Mouse (Mus musculus) forebrain, postnatal 0 days (tissue): Measurements from ENCODE around the gene Wrap53. TPM values are rescaled to one million over a fixed set of nuclear protein-coding genes. Genes with fewer than 3 reads are reported as not detected.
"Not testable (repeated sequence)": the region's sequence is repeated elsewhere in the genome, so short reads cannot be mapped to it uniquely, and the experiment has no call there.

Source experiments
- ATAC-seq: fragments of 200-750 bp; cut with Nextera tagmentation; 2 replicates; pipeline ENCODE4 v1.8.0; 2017; ENCODE audit warnings: mild to moderate bottlenecking, moderate library complexity
- DNase-seq: peaks from one replicate; pipeline ENCODE4 v3.0.0-alpha.2; 2015
- H3K27ac ChIP-seq: fragments of 300-500 bp; sonication (generic); 2 replicates; pipeline ENCODE4 v1.5.1; 2014; ENCODE audit warnings: low read depth, mild to moderate bottlenecking, antibody characterized with exemption, low read length, moderate library complexity, mixed read lengths
- H3K27me3 ChIP-seq: fragments of 300-500 bp; sonication (generic); 2 replicates; pipeline ENCODE4 v1.6.1; 2014; ENCODE audit warnings: mild to moderate bottlenecking, low read length, mixed read lengths; ENCODE audit not compliant: insufficient read depth
- H3K36me3 ChIP-seq: fragments of 300-500 bp; sonication (generic); 2 replicates; pipeline ENCODE4 v1.6.1; 2014; ENCODE audit warnings: mild to moderate bottlenecking, moderate library complexity; ENCODE audit not compliant: insufficient read depth
- H3K4me1 ChIP-seq: fragments of 300-500 bp; sonication (generic); 2 replicates; pipeline ENCODE4 v1.6.1; 2014; ENCODE audit warnings: antibody characterized with exemption; ENCODE audit not compliant: insufficient read depth
- H3K4me2 ChIP-seq: fragments of 300-500 bp; sonication (generic); 2 replicates; pipeline ENCODE4 v1.6.1; 2014; ENCODE audit warnings: low read depth, mild to moderate bottlenecking, moderate library complexity
- H3K4me3 ChIP-seq: fragments of 300-500 bp; sonication (generic); 2 replicates; pipeline ENCODE4 v1.5.1; 2014; ENCODE audit warnings: low read depth, low read length, mixed read lengths
- H3K9ac ChIP-seq: fragments of 300-500 bp; sonication (generic); 2 replicates; pipeline ENCODE4 v1.6.1; 2014; ENCODE audit warnings: mild to moderate bottlenecking
- H3K9me3 ChIP-seq: fragments of 300-500 bp; sonication (generic); 2 replicates; pipeline ENCODE4 v1.6.1; 2016; ENCODE audit warnings: low read length
- CTCF ChIP-seq: sonication (generic); IDR thresholded peaks from 2 replicates; pipeline ENCODE4 v1.5.1; 2016; ENCODE audit warnings: antibody characterized with exemption, control low read depth, low read depth
- WGBS: fragments of 180-500 bp; shearing (Covaris S2); extraction: QIAGEN DNeasy Blood & Tissue Kit; methylation state at CpG from one replicate; pipeline ENCODE4 v1.1.7; 2014; 5-methylcytosine and 5-hydroxymethylcytosine counted together
- polyA plus RNA-seq: library from polyadenylated mRNA; unstranded; fragments of >200 nt; fragmentation: Nextera tagmentation; extraction: Ambion mirVana; gene quantifications from 2 replicates; pipeline ENCODE4 v1.2.1, GENCODE M21; 2015
- total RNA-seq: library from RNA; depleted of rRNA; stranded (reverse); fragments of >200 nt; gene quantifications from 2 replicates; pipeline ENCODE4 v1.2.3, GENCODE M21; 2014

The Wrap53 gene
- total and polyA plus RNA-seq, 2 experiments from 2014 or later: 10.5 to 17.3 TPM

DNA sequence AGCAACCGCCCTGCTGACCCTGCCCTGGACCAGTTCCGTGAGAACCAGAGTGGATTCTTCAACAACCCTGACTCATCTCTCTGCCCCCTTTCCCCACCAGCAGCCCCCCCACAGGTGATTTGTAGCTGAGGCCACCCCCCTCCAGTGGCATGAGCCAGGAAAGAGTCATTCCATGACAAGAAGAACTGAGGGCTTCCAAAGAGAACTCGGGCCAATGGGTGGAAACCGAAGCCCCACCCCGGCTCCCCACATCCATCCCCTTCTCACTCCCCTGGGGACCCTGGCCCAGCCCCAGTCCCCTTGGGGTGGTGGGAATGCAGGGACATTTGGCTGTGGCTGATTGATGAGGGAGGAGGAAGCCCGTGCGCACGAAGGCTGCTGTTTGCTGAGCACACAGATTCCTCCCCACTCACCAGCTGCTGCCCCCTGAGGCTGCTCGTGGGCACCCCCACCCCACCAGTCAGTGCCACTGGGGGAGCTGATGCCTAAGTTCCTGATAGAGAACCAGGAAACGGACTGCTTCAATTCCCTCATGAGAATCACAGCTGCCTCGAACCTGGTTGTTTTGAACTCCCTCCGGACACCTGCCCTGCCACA is 30.9 kb downstream of the Wrap53 start, which contains the start of gene Dnah2:
Gene Dnah2 (minus strand): TSS at position 51 of the 597 bp plus-strand sequence.
- 57% methylated on average over 12 of the region's 12 CpGs for WGBS
- Histone ChIP-seq H3K36me3 (no peaks in the 10 kb centered on the region), H3K27ac (peak within 1 kb of the TSS; percentile 98), H3K9ac (0 out of 2 replicates have a peak within 1 kb of the TSS, but pooled peaks have one; percentile 14), H3K4me3 (no peak within 1 kb of the TSS), H3K27me3 (no peaks in the 10 kb centered on the region), H3K9me3 (no peaks in the 10 kb centered on the region), H3K4me1 (peaks cover 65% of the 10 kb centered on the region), H3K4me2 (no peak within 1 kb of the TSS; the same call in 1 of the 2 replicates)
- peak; percentile 42 for TF ChIP-seq CTCF
- ATAC-seq (no peak), DNase-seq (no peak)

DNA sequence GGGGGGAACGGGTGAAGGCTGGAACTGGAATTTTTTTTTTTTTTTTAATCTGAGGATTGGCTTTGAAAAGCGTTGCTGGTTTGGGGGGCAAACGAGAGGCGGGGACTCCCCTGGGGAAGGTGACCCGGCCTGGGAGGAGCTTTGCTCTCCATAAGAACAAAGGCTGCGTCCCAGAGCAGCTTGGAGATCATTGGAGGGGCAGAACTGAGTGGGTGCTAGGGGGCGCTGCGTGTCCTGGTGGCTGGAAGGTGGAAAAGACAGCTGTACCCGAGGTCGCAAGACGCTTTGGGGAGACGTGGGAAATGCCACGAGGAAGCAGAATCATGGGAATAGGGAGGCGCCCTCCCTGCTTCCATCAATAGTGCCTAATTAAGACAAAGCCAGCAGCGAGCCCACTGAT is 33.0 kb downstream of the Wrap53 start:
- no peaks in the 10 kb centered on the region for H3K9me3 ChIP-seq
- DNase-seq (peak; percentile 76), ATAC-seq (peak; percentile 36)
- H3K36me3 ChIP-seq: no peaks in the 10 kb centered on the region
- 3% methylated on average over 15 of the region's 15 CpGs for WGBS
- H3K4me2 ChIP-seq: peak overlapping the region; percentile 81
- TF ChIP-seq CTCF: peak; percentile 72
- H3K4me3 ChIP-seq: peak overlapping the region; percentile 47
- peaks cover 57% of the 10 kb centered on the region for H3K4me1 ChIP-seq
- H3K9ac ChIP-seq: peak overlapping the region; percentile 75
- no peaks in the 10 kb centered on the region for H3K27me3 ChIP-seq
- peak overlapping the region; percentile 98 for H3K27ac ChIP-seq

DNA sequence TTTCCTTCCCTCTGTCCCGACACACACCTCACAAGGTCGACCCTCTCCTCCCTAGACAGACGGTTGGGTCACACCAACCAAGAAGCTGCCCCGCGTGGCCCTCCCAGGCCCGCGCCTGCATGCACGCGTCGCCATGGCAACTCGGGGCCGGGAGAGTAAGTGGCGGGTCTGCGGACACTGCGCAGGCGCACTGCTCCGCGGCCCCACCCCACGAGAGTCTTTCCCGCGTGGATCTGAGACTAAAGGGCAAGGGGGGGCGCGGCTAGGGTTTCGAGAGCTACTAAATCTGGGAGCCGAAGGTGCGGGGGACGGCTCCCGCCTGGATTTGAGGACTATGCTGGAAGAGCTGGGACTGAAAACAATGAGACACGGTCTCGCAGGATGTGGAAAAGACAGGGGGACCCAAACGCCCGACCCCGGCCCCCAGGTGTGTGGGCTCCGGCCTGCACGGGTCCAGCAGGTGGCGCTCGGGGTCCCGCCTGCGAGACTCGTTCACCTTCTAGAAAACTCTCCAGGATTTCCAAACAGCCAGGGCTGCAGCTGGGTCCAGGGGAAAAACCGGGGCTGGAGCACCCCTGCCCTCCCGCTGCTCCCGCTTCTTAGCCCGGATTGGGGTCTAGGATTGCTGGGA is 33.5 kb downstream of the Wrap53 start:
- 3% methylated on average over 44 of the region's 44 CpGs for WGBS
- peak; percentile 66 for TF ChIP-seq CTCF
- ATAC-seq (peak; percentile 85), DNase-seq (peak; percentile 92)
- peaks cover 54% of the 10 kb centered on the region for H3K4me1 ChIP-seq
- no peaks in the 10 kb centered on the region for H3K27me3 ChIP-seq
- H3K27ac ChIP-seq: peak overlapping the region; percentile 98
- H3K4me2 ChIP-seq: peak overlapping the region; percentile 81
- H3K9me3 ChIP-seq: no peaks in the 10 kb centered on the region
- H3K9ac ChIP-seq: peak overlapping the region; percentile 75
- H3K36me3 ChIP-seq: no peaks in the 10 kb centered on the region
- H3K4me3 ChIP-seq: peak overlapping the region; percentile 47

- H3K4me1 ChIP-seq: peaks cover 54% of the 10 kb centered on the region
These were observed 34.1 kb downstream of the Wrap53 start for GRCm38 (mm10) chr11:69545957-69546356.

GRCm38 (mm10) chr11:69543598-69543997 is 36.5 kb downstream of the Wrap53 start:
- Histone ChIP-seq H3K27ac (peak overlapping the region; percentile 80), H3K36me3 (0 out of 2 replicates have a peak, but pooled peaks cover 3% of the 10 kb centered on the region), H3K9me3 (no peaks in the 10 kb centered on the region), H3K27me3 (no peaks in the 10 kb centered on the region), H3K9ac (0 out of 2 replicates have a peak overlapping the region, but pooled peaks have one; percentile 10), H3K4me3 (no peak overlapping the region), H3K4me2 (0 out of 2 replicates have a peak overlapping the region, but pooled peaks have one; percentile 10), H3K4me1 (peaks cover 43% of the 10 kb centered on the region)
- DNase-seq: peak; percentile 58
- 7% methylated on average over 3 of the region's 3 CpGs for WGBS
- no peak for TF ChIP-seq CTCF
- ATAC-seq: no peak

More at GRCm38 (mm10) chr11:69545957-69546356, 34.1 kb downstream of the Wrap53 start:
- Histone ChIP-seq H3K27me3 (no peaks in the 10 kb centered on the region), H3K9ac (peak overlapping the region; percentile 75), H3K27ac (peak overlapping the region; percentile 98), H3K9me3 (no peaks in the 10 kb centered on the region), H3K4me2 (peak overlapping the region; percentile 81), H3K4me3 (peak overlapping the region; percentile 47), H3K36me3 (no peaks in the 10 kb centered on the region)
- 12% methylated on average over 7 of the region's 7 CpGs for WGBS
- peak; percentile 32 for TF ChIP-seq CTCF
- DNase-seq (peak; percentile 71), ATAC-seq (peak; percentile 61)

DNA sequence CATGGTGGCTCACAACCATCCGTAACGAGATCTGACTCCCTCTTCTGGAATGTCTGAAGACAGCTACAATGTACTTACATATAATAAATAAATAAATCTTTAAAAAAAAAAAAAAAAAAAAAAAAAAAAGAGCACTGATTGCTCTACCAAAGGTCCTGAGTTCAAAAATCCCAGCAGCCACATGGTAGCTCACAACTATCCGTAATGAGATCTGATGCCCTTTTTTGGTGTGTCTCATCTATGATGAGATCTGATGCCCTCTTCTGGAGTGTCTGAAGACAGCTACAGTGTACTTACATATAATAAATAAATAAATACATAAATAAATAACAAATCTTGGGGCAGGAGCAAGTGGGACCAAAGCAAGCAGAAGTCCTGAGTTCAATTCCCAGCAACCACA is 38.3 kb downstream of the Wrap53 start:
- DNase-seq, H3K36me3 ChIP-seq, H3K4me3 ChIP-seq, ATAC-seq, H3K27me3 ChIP-seq, H3K4me2 ChIP-seq, H3K27ac ChIP-seq, H3K9ac ChIP-seq, H3K9me3 ChIP-seq: not testable (repeated sequence)
- 79% methylated on average over 1 of the region's 3 CpGs for WGBS
- H3K4me1 ChIP-seq: peaks cover 30% of the 10 kb centered on the region

DNA sequence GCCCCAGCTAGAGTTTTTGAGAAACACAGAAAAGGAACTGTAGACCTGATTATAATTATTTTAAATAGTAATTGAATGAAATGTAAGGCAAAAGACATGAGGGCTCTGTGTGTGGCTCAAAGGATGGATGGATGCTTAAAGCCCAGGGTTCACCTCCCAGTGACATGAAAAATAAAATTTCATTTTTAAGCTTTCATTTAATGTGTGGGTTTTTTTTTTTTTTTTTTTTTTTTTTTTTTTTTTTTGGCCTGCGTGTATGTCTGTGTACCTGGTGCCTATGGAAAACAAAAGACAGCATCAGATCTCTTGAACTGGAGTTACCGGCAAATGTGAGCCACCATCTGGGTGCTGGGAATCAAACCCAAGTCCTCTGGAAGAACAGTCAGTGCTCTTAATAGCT is 39.4 kb downstream of the Wrap53 start:
- Histone ChIP-seq H3K9ac (no peak overlapping the region), H3K27ac (no peak overlapping the region), H3K4me3 (no peak overlapping the region), H3K4me2 (no peak overlapping the region), H3K36me3 (0 out of 2 replicates have a peak, but pooled peaks cover 3% of the 10 kb centered on the region), H3K9me3 (no peaks in the 10 kb centered on the region), H3K27me3 (no peaks in the 10 kb centered on the region), H3K4me1 (peaks cover 23% of the 10 kb centered on the region)
- ATAC-seq (no peak), DNase-seq (no peak)
- no peak for TF ChIP-seq CTCF
- 87% methylated on average over 2 of the region's 2 CpGs for WGBS
